Mouse (Mus musculus): ENCODE data around the gene Opcml. TPM values are rescaled to one million over a fixed set of nuclear protein-coding genes. Genes with fewer than 3 reads are reported as not detected.

Gene Opcml
- polyA plus RNA-seq, 1 experiment from 2014 or later = 13.5 TPM

GRCm38 (mm10) chr9:28592208-28592607, 801.6 kb downstream of the Opcml start:
- ATAC-seq (ENCODE audit: low read depth) = no peak
- H3K4me3 ChIP-seq = no peak overlapping the region
- no peaks in the 10 kb centered on the region for H3K36me3 ChIP-seq
- H3K27me3 ChIP-seq = no peaks in the 10 kb centered on the region
- H3K9me3 ChIP-seq = no peaks in the 10 kb centered on the region
- H3K4me1 ChIP-seq (replicated peaks) = no peaks in the 10 kb centered on the region; the same call in 1 of the 2 replicates
- H3K4me2 ChIP-seq = no peak overlapping the region
- H3K27ac ChIP-seq (replicated peaks) = no peak overlapping the region
- H3K9ac ChIP-seq = no peak overlapping the region
- WGBS = 14% methylated on average over 3 of the region's 3 CpGs

GRCm38 (mm10) chr9:28595062-28595461, 804.5 kb downstream of the Opcml start:
- Histone ChIP-seq H3K9me3 (no peaks in the 10 kb centered on the region), H3K4me2 (no peak overlapping the region), H3K4me1 (replicated peaks) (no peaks in the 10 kb centered on the region; the same call in 1 of the 2 replicates), H3K27me3 (no peaks in the 10 kb centered on the region), H3K9ac (no peak overlapping the region), H3K4me3 (no peak overlapping the region), H3K27ac (replicated peaks) (no peak overlapping the region), H3K36me3 (no peaks in the 10 kb centered on the region)
- WGBS = 52% methylated on average over 3 of the region's 3 CpGs
- ATAC-seq (ENCODE audit: low read depth) = no peak

GRCm38 (mm10) chr9:28605561-28605960, 815.0 kb downstream of the Opcml start:
- no peak for ATAC-seq (ENCODE audit: low read depth)
- Histone ChIP-seq H3K4me2 (no peak overlapping the region), H3K9me3 (no peaks in the 10 kb centered on the region), H3K36me3 (no peaks in the 10 kb centered on the region), H3K4me3 (no peak overlapping the region), H3K27me3 (no peaks in the 10 kb centered on the region), H3K4me1 (replicated peaks) (no peaks in the 10 kb centered on the region), H3K27ac (replicated peaks) (no peak overlapping the region), H3K9ac (no peak overlapping the region)
- 77% methylated on average over 1 of the region's 1 CpGs for WGBS

DNA sequence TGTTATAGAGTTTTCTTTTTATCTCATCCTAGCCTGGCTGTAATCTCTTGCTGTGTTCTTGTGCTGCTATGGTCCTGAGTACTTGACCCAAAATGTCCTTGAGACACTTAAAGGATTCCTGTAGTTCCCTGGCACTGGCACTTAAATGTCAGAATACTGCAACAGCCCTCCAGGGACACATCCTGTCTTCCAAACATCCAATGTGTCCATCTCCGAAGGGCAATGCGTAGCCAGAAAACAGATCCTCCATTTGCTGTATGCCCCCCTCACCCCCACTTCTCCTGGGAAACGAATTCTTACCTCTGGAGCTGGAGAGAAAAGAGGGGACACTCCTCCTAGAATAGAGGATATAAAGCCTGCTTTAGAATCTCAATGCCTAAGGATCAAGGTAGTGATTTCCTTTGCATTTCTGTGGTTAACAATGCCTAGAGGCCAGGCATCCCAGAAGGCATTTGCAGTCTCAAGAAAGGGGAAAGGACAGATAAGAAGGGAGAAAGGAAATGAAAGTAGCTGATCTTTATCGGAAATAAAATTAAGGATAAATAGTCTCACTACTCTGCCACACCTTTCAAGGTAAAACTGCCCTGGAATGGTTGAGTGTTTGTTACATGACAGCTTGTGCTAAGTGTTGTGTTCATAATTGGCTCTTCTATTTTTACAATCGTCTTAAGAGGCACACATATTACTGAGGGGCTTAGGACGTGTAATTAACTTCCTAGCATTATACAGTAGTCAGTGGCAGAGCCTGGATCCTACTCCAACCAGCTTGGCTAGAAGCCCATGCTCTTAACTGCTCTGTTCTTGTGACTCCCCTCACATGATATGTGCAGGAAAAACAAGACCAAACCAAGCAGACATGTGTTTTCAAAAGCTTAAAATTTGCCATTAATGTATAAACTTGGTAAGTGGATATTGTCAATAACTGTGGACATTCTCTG, 823.4 kb downstream of the Opcml start:
- WGBS = 33% methylated on average over 6 of the region's 6 CpGs
- H3K4me1 ChIP-seq (replicated peaks) = 0 out of 2 replicates have a peak, but pooled peaks cover 4% of the 10 kb centered on the region
- ATAC-seq (ENCODE audit: low read depth) = no peak
- H3K4me2 ChIP-seq = no peak overlapping the region
- H3K27me3 ChIP-seq = no peaks in the 10 kb centered on the region
- H3K9me3 ChIP-seq = no peaks in the 10 kb centered on the region
- no peak overlapping the region for H3K9ac ChIP-seq
- H3K4me3 ChIP-seq = no peak overlapping the region
- H3K27ac ChIP-seq (replicated peaks) = no peak overlapping the region
- no peaks in the 10 kb centered on the region for H3K36me3 ChIP-seq

DNA sequence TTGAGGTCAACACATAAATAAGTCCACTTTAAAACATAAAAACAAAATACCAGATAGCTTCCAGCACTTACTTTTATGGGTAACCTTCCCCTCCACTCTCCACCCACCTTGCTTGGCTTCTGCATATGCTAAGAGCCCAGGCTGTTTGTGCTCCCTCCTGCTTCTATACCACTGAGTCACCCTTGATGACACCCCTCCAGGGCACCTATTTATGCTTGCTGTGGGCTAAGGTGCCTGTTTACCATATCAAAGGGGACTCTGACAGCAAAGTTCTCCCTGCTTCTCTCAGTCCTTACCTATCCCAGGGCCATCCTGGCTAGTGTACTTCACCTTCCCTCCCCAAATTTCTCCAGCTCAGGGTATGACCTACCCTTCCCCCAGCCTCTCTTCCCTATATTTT, 824.9 kb downstream of the Opcml start:
- Histone ChIP-seq H3K36me3 (no peaks in the 10 kb centered on the region), H3K9ac (no peak overlapping the region), H3K27me3 (no peaks in the 10 kb centered on the region), H3K4me3 (no peak overlapping the region), H3K27ac (replicated peaks) (no peak overlapping the region), H3K9me3 (no peaks in the 10 kb centered on the region), H3K4me1 (replicated peaks) (0 out of 2 replicates have a peak, but pooled peaks cover 4% of the 10 kb centered on the region), H3K4me2 (no peak overlapping the region)
- ATAC-seq (ENCODE audit: low read depth) = no peak

DNA sequence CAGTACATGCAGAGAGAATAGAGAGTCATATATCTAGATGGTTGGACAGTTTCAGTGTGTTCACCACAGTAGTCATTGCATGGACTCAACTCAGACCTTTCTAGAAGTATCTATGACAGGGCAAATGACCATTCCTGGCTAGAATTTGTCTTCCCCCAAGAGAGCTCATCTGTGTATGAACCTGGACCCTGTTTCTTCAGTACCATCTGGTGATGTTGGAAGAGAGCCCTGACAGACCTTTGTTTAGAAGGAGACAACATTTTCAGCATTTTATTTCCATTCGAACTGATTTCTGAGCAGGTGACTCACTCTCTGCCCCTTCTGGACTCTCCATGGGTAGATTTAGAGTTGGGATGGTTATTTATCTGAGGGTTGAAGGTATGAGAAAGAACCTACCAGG, 827.1 kb downstream of the Opcml start:
- H3K4me2 ChIP-seq = no peak overlapping the region
- 94% methylated on average over 1 of the region's 1 CpGs for WGBS
- H3K36me3 ChIP-seq = no peaks in the 10 kb centered on the region
- H3K4me3 ChIP-seq = no peak overlapping the region
- H3K4me1 ChIP-seq (replicated peaks) = 0 out of 2 replicates have a peak, but pooled peaks cover 4% of the 10 kb centered on the region
- H3K9ac ChIP-seq = no peak overlapping the region
- H3K9me3 ChIP-seq = no peaks in the 10 kb centered on the region
- H3K27me3 ChIP-seq = no peaks in the 10 kb centered on the region
- ATAC-seq (ENCODE audit: low read depth) = no peak
- H3K27ac ChIP-seq (replicated peaks) = no peak overlapping the region

GRCm38 (mm10) chr9:28618186-28618892, 827.8 kb downstream of the Opcml start:
- Histone ChIP-seq H3K4me2 (no peak overlapping the region), H3K27me3 (no peaks in the 10 kb centered on the region), H3K9ac (no peak overlapping the region), H3K4me3 (no peak overlapping the region), H3K9me3 (no peaks in the 10 kb centered on the region), H3K4me1 (replicated peaks) (0 out of 2 replicates have a peak, but pooled peaks cover 4% of the 10 kb centered on the region), H3K36me3 (no peaks in the 10 kb centered on the region), H3K27ac (replicated peaks) (no peak overlapping the region)
- WGBS = 88% methylated on average over 2 of the region's 2 CpGs
- ATAC-seq (ENCODE audit: low read depth) = no peak

GRCm38 (mm10) chr9:28621939-28622338, 831.4 kb downstream of the Opcml start:
- Histone ChIP-seq H3K9me3 (no peaks in the 10 kb centered on the region), H3K27ac (replicated peaks) (no peak overlapping the region), H3K4me2 (no peak overlapping the region), H3K27me3 (no peaks in the 10 kb centered on the region), H3K4me3 (no peak overlapping the region), H3K4me1 (replicated peaks) (peaks cover 9% of the 10 kb centered on the region), H3K36me3 (no peaks in the 10 kb centered on the region), H3K9ac (no peak overlapping the region)
- WGBS = 94% methylated on average over 1 of the region's 1 CpGs
- no peak for ATAC-seq (ENCODE audit: low read depth)

DNA sequence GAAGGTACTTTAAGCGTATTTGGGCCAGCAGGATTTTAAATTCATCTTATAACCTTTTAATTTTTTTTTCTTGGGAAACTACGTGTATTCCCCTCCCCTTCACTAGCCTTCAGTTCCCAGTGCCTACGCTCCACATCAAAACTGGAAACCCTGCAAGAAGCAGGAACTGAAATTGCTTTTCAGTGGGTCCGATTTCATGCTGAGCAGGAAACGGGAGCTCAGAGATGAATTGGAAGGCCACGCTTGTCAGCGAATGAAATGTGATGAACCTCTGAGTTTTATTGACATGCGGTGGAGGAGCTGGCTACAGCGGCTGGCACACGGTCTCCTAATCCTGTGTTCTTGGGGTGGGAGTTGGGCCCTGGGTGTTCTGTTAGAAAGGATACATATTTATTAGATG, 834.3 kb downstream of the Opcml start:
- Histone ChIP-seq H3K9me3 (no peaks in the 10 kb centered on the region), H3K4me1 (replicated peaks) (peaks cover 9% of the 10 kb centered on the region), H3K4me3 (no peak overlapping the region), H3K4me2 (peak overlapping the region; percentile 25), H3K36me3 (no peaks in the 10 kb centered on the region), H3K9ac (no peak overlapping the region), H3K27me3 (no peaks in the 10 kb centered on the region), H3K27ac (replicated peaks) (no peak overlapping the region)
- no peak for ATAC-seq (ENCODE audit: low read depth)
- WGBS = 21% methylated on average over 10 of the region's 10 CpGs

DNA sequence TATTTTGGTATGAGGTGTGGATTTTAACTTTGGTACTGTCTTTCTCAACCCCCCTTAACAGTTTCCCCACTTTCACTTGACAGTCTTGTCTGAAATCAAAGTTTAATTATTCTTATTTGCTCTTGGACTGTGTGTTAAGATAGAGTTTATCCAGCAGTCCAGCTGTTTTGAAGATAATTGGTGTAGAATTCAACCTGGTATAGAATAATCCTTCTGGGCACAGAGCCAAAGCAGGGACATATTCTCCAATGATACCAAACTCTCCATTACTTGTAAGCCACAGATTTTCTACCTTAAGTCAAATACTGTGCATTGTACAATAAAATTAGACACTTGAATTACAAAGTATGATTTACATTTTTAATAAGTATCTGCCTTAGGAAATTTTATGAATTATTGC, 852.2 kb downstream of the Opcml start:
- Histone ChIP-seq H3K9ac (no peak overlapping the region), H3K4me3 (no peak overlapping the region), H3K4me2 (no peak overlapping the region), H3K4me1 (replicated peaks) (peaks cover 15% of the 10 kb centered on the region), H3K27me3 (no peaks in the 10 kb centered on the region), H3K36me3 (no peaks in the 10 kb centered on the region), H3K27ac (replicated peaks) (no peak overlapping the region), H3K9me3 (no peaks in the 10 kb centered on the region)
- no peak for ATAC-seq (ENCODE audit: low read depth)

DNA sequence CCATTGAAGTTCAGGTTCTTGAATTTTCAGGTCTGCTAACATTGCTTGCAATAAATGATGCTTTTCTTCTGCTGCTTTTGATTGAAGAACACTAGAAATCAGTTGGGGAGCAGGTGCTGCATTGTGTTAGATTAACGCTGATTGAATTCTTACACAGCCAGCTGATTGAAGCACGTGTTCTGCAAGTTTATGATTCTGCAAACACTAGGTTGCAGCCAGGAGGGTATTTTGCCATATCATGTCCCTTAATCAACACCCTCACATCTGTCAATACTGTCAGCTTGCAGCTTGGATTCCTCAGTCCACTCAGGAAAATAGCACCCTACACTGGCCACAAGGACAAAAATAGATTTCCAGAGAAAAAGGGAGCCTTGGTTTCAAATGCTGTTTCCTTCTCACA, 853.5 kb downstream of the Opcml start:
- Histone ChIP-seq H3K27ac (replicated peaks) (peak overlapping the region; percentile 24; the same call in 1 of the 2 replicates), H3K36me3 (no peaks in the 10 kb centered on the region), H3K4me2 (no peak overlapping the region), H3K4me3 (no peak overlapping the region), H3K4me1 (replicated peaks) (peaks cover 15% of the 10 kb centered on the region), H3K9me3 (no peaks in the 10 kb centered on the region), H3K9ac (no peak overlapping the region), H3K27me3 (no peaks in the 10 kb centered on the region)
- peak; percentile 50; the same call in 1 of the 2 replicates for ATAC-seq (ENCODE audit: low read depth)
- WGBS = 23% methylated on average over 2 of the region's 2 CpGs

GRCm38 (mm10) chr9:28650089-28650488, 859.5 kb downstream of the Opcml start:
- Histone ChIP-seq H3K4me2 (no peak overlapping the region), H3K27me3 (no peaks in the 10 kb centered on the region), H3K4me3 (no peak overlapping the region), H3K36me3 (no peaks in the 10 kb centered on the region), H3K9me3 (no peaks in the 10 kb centered on the region), H3K27ac (replicated peaks) (no peak overlapping the region), H3K4me1 (replicated peaks) (no peaks in the 10 kb centered on the region), H3K9ac (no peak overlapping the region)
- WGBS = 54% methylated on average over 4 of the region's 4 CpGs
- no peak for ATAC-seq (ENCODE audit: low read depth)

Data from neural tube, embryonic 13.5 days (tissue).